Mouse (Mus musculus): ENCODE data around the gene Zfp384.

- TF ChIP-seq CTCF (IDR thresholded peaks at IDR 0.05), result no peak
- TF ChIP-seq EP300 (IDR thresholded peaks at IDR 0.05; ENCODE audit: insufficient read depth, low read depth, low read length), result no peak
- TF ChIP-seq POLR2A (IDR thresholded peaks at IDR 0.05; ENCODE audit: insufficient read depth, low read depth, low read length), result no peak
These were observed at the start of gene Zfp384 for GRCm38 (mm10) chr6:125009129-125009180.
